In the genomic region with DNA sequence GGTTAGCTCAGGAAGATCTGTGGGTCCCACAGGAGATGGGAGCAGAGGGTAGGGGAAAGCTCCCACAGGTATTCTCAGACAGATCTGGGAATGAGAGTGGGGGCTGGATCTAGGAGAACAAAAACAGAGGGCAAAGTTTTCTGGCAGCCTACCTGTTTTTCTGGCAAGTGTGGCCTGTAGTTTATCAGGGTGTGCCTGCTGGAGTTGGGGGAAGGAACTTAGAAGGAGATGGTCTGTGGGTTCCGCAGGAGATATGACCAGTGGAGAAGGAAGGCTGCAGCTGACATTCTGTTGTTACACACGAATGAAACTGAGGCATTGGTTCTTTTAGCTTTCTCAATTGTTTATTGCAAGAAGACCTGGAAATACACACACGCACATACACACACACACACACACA, we compare ENCODE assay signal across 23 mouse cellular contexts.
"Had no signal": no experiment of that assay in that cellular context is flagged by ENCODE, and none has a peak within 500 bp of the region (broad histone marks: within the 10 kb centered on the region; RNA-seq: fewer than 3 reads in every experiment).

No protein-coding gene starts in this region.

- ATAC-seq: liver, postnatal 0 days; lung, postnatal 0 days; midbrain, embryonic 13.5 days; midbrain, embryonic 16.5 days had no signal

- DNase-seq: kidney, adult 11 months; kidney, adult 8-10 months; kidney, postnatal 10 days; kidney, postnatal 36 days; liver; liver, postnatal 0 days; lung, embryonic 14.5 days; retina, postnatal 1 day; right cerebral cortex, postnatal 25 days; spleen, adult 18-20 months; thymus, adult 18-20 months; thymus, postnatal 14 days; thymus, postnatal 4 days had no signal

- H3K27me3 ChIP-seq: kidney, embryonic 15.5 days; limb, embryonic 13.5 days; midbrain, embryonic 13.5 days; neural tube, embryonic 13.5 days; stomach, embryonic 15.5 days had no signal

- H3K4me1 ChIP-seq: kidney, embryonic 15.5 days; limb, embryonic 10.5 days; limb, embryonic 13.5 days; midbrain, embryonic 10.5 days; midbrain, embryonic 13.5 days; neural tube, embryonic 13.5 days; stomach, embryonic 15.5 days had no signal

- H3K4me3 ChIP-seq: kidney, embryonic 15.5 days; limb, embryonic 10.5 days; limb, embryonic 13.5 days; midbrain, embryonic 10.5 days; midbrain, embryonic 13.5 days; myocyte; neural tube, embryonic 13.5 days; stomach, embryonic 15.5 days had no signal

- H3K36me3 ChIP-seq: kidney, embryonic 15.5 days; limb, embryonic 10.5 days; limb, embryonic 13.5 days; midbrain, embryonic 10.5 days; midbrain, embryonic 13.5 days; neural tube, embryonic 13.5 days; stomach, embryonic 15.5 days had no signal

- H3K9me3 ChIP-seq: kidney, embryonic 15.5 days; limb, embryonic 10.5 days; limb, embryonic 13.5 days; midbrain, embryonic 10.5 days; midbrain, embryonic 13.5 days; neural tube, embryonic 13.5 days; stomach, embryonic 15.5 days had no signal
